Mouse (Mus musculus) CH12.LX (cell line): ENCODE measurements around the gene Hilpda. TPM values are rescaled to one million over a fixed set of nuclear protein-coding genes. Genes with fewer than 3 reads are reported as not detected.

Source experiments
- DNase-seq: peaks from one replicate; pipeline ENCODE4 v3.0.0-alpha.2; 2013; ENCODE audit errors: extremely low read depth
- H3K27ac ChIP-seq: 2 replicates; pipeline ENCODE4 v1.5.1; 2012; ENCODE audit warnings: low read depth, mild to moderate bottlenecking, control low read depth, moderate library complexity; ENCODE audit not compliant: insufficient read depth
- H3K27me3 ChIP-seq: replicated peaks from 2 replicates; pipeline ENCODE3; 2012; ENCODE audit warnings: inconsistent platforms
- H3K36me3 ChIP-seq, 2 experiments: replicated peaks in 1 of 2; 2 replicates each; pipeline versions ENCODE3 to v1.6.1; 2012; ENCODE audit warnings: inconsistent platforms in 1 of 2, low read length in 1 of 2, mild to moderate bottlenecking in 1 of 2, mixed read lengths in 1 of 2, moderate library complexity in 1 of 2; ENCODE audit not compliant: control insufficient read depth in 1 of 2, insufficient read depth in 1 of 2
- H3K4me1 ChIP-seq, 2 experiments: 2 replicates each; pipeline ENCODE4 v1.6.1; 2012; ENCODE audit warnings: inconsistent platforms in 1 of 2, moderate library complexity in 1 of 2; ENCODE audit not compliant: insufficient read depth in 2 of 2, control insufficient read depth in 1 of 2
- H3K4me2 ChIP-seq: 2 replicates; pipeline ENCODE4 v1.6.1; 2012; ENCODE audit warnings: low read depth, mild to moderate bottlenecking, control low read depth; ENCODE audit not compliant: poor library complexity, insufficient read depth, severe bottlenecking
- H3K4me3 ChIP-seq, 3 experiments: fragments of 150-350 bp in 1 of 3; sonication (generic) in 1 of 3; replicated peaks in 1 of 3; 2 replicates each; pipeline versions ENCODE3 to v1.5.1; 2011 to 2012; ENCODE audit warnings: low read depth in 2 of 3, low read length in 2 of 3, mild to moderate bottlenecking in 2 of 3, moderate library complexity in 2 of 3, control low read depth in 1 of 3, improper control_type of control experiment in 1 of 3, inconsistent platforms in 1 of 3, mixed read lengths in 1 of 3; ENCODE audit not compliant: poor library complexity in 1 of 3
- H3K79me2 ChIP-seq: replicated peaks from 2 replicates; pipeline ENCODE4 v1.6.1; 2012; ENCODE audit warnings: mild to moderate bottlenecking, moderate library complexity; ENCODE audit not compliant: control insufficient read depth, poor library complexity, insufficient read depth, severe bottlenecking; ENCODE audit errors: extremely low read depth
- H3K9ac ChIP-seq: 2 replicates; pipeline ENCODE4 v1.6.1; 2012; ENCODE audit warnings: low read depth, mild to moderate bottlenecking, control low read depth, moderate library complexity; ENCODE audit not compliant: insufficient read depth
- H3K9me3 ChIP-seq: replicated peaks from 2 replicates; pipeline ENCODE3; 2012; ENCODE audit warnings: low read length, inconsistent platforms, mixed read lengths
- CHD1 ChIP-seq: IDR thresholded peaks from 2 replicates; pipeline ENCODE4 v1.6.1; 2012; ENCODE audit warnings: low read depth, low read length, improper control_type of control experiment, inconsistent platforms
- E2F4 ChIP-seq: IDR thresholded peaks from 2 replicates; pipeline ENCODE4 v1.6.1; 2011; ENCODE audit warnings: low read depth, low read length, improper control_type of control experiment; ENCODE audit not compliant: insufficient replicate concordance
- ELF1 ChIP-seq: IDR thresholded peaks from 2 replicates; pipeline ENCODE4 v1.6.1; 2014; ENCODE audit warnings: low read depth, mild to moderate bottlenecking, inconsistent platforms, low read length, improper control_type of control experiment
- MAFK ChIP-seq: IDR thresholded peaks from 2 replicates; pipeline ENCODE4 v1.6.1; 2011; ENCODE audit warnings: low read length, improper control_type of control experiment; ENCODE audit not compliant: insufficient replicate concordance
- MAZ ChIP-seq: IDR thresholded peaks from 2 replicates; pipeline ENCODE4 v1.6.1; 2012; ENCODE audit warnings: low read depth, mild to moderate bottlenecking, inconsistent platforms, low read length, improper control_type of control experiment, moderate library complexity
- MYC ChIP-seq: IDR thresholded peaks from 2 replicates; pipeline ENCODE4 v1.6.1; 2011; ENCODE audit warnings: low read depth, mild to moderate bottlenecking, improper control_type of control experiment, low read length
- NELFE ChIP-seq: IDR thresholded peaks from 2 replicates; pipeline ENCODE4 v1.6.1; 2011; ENCODE audit warnings: low read depth, low read length, improper control_type of control experiment
- SIN3A ChIP-seq: IDR thresholded peaks from 2 replicates; pipeline ENCODE4 v1.6.1; 2012; ENCODE audit warnings: low read length, improper control_type of control experiment, inconsistent platforms
- UBTF ChIP-seq: IDR thresholded peaks from 2 replicates; pipeline ENCODE4 v1.6.1; 2012; ENCODE audit warnings: low read depth, mild to moderate bottlenecking, inconsistent platforms, low read length, improper control_type of control experiment, moderate library complexity
- dilution Hi-C: fragments of 300-500 bp; cut with MboI; formaldehyde crosslinking; loops from 2 replicates; pipeline ENCODE4 v1.14.3; 2020; ENCODE audit warnings: low sequenced_read_pairs; ENCODE audit not compliant: extremely low pct_unique_long_range_greater_than_20kb, extremely low pct_ligation_motif_present
- in situ Hi-C: fragments of 300-500 bp; cut with MboI; formaldehyde crosslinking; loops from 3 replicates; pipeline ENCODE4 v1.14.3; 2019; ENCODE audit warnings: low sequenced_read_pairs, low pct_ligation_motif_present, low pct_unique_long_range_greater_than_20kb, mixed read lengths
- polyA plus RNA-seq: library from polyadenylated mRNA; unstranded; fragments of >175 nt; gene quantifications from 2 replicates; pipeline ENCODE4 v1.2.1, GENCODE M21; 2012; ENCODE audit warnings: low read depth; ENCODE audit not compliant: insufficient read length
- total RNA-seq, 2 experiments: library from RNA; depleted of rRNA; stranded (reverse); fragments of 300-350 nt in 1 of 2; fragments of >200 nt in 1 of 2; gene quantifications; 2 replicates each; pipeline ENCODE4 v1.2.3; 2012 to 2014

The Hilpda gene
- total and polyA plus RNA-seq, 3 experiments = 11.1 to 52.3 (median 23.7) TPM

GRCm38 (mm10) chr6:29231799-29232198 is 40.5 kb upstream of the Hilpda start:
- Histone ChIP-seq H3K9me3 (no peaks in the 10 kb centered on the region), H3K27ac (no peak overlapping the region), H3K4me2 (no peak overlapping the region), H3K9ac (no peak overlapping the region), H3K4me3 (no peak overlapping the region)
- dilution Hi-C loops = no loop called here
- TF ChIP-seq MAFK = no peak
- no peak for TF ChIP-seq MAZ
- no peak for TF ChIP-seq UBTF
- no peak for TF ChIP-seq ELF1
- TF ChIP-seq, all 38 proteins: peak for 0
- H3K27me3 ChIP-seq = peaks cover under 1% of the 10 kb centered on the region
- H3K79me2 ChIP-seq = no peaks in the 10 kb centered on the region
- no peak for DNase-seq
- no peaks in the 10 kb centered on the region for H3K36me3 ChIP-seq
- H3K4me1 ChIP-seq = peaks cover 3 to 16% of the 10 kb centered on the region in 2 experiments; a peak in 3 of 4 replicates
- in situ Hi-C loops = no loop called here

GRCm38 (mm10) chr6:29232321-29232720 is 40.0 kb upstream of the Hilpda start:
- no peaks in the 10 kb centered on the region for H3K79me2 ChIP-seq
- H3K27me3 ChIP-seq = no peaks in the 10 kb centered on the region
- H3K27ac ChIP-seq = no peak overlapping the region
- in situ Hi-C loops (no loop called here), dilution Hi-C loops (no loop called here)
- H3K4me2 ChIP-seq = no peak overlapping the region
- no peak overlapping the region for H3K4me3 ChIP-seq
- no peak for DNase-seq
- no peak for TF ChIP-seq MYC
- TF ChIP-seq E2F4 = no peak
- TF ChIP-seq ELF1 = 0 out of 2 replicates have a peak, but pooled peaks have one; percentile 32
- no peak for TF ChIP-seq NELFE
- H3K9me3 ChIP-seq = no peaks in the 10 kb centered on the region
- H3K36me3 ChIP-seq = no peaks in the 10 kb centered on the region
- no peak overlapping the region for H3K9ac ChIP-seq
- H3K4me1 ChIP-seq = peaks cover 3 to 16% of the 10 kb centered on the region in 2 experiments; a peak in 3 of 4 replicates

DNA sequence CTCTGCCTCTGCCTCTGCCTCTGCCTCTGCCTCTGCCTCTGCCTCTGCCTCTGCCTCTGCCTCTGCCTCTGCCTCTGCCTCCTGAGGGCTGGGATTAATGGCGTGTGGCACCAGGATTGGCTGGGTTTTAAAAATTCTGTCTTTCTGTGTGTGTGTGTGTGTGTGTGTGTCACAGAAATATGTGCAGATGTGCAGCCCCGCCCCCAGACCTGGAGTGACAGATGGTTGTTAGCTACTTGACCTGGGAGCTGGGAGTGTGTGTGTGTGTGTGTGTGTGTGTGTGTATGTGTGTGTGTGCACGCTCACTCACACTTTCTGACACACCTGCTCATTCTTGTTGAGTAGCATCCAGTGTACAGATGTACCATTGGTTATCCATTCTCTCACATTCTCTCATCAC is 38.6 kb upstream of the Hilpda start:
- no peak overlapping the region for H3K4me2 ChIP-seq
- no peak overlapping the region for H3K4me3 ChIP-seq
- in situ Hi-C loops (no loop called here), dilution Hi-C loops (no loop called here)
- peaks cover 3 to 16% of the 10 kb centered on the region in 2 experiments; a peak in 3 of 4 replicates for H3K4me1 ChIP-seq
- no peak for DNase-seq
- H3K27ac ChIP-seq = no peak overlapping the region
- no peak overlapping the region for H3K9ac ChIP-seq
- H3K36me3 ChIP-seq = no peaks in the 10 kb centered on the region
- no peaks in the 10 kb centered on the region for H3K79me2 ChIP-seq
- no peaks in the 10 kb centered on the region for H3K9me3 ChIP-seq
- TF ChIP-seq SIN3A = no peak
- TF ChIP-seq CHD1 = no peak
- H3K27me3 ChIP-seq = no peaks in the 10 kb centered on the region
